In genomic region chr4:135667266-135667844, GRCm38 (mm10) we compare ENCODE assay signal across 9 mouse cellular contexts. TPM values are rescaled to one million over a fixed set of nuclear protein-coding genes. Genes with fewer than 3 reads are reported as not detected.
DNase-seq lines count a peak whose midpoint lies in the region; ATAC-seq and TF ChIP-seq lines count a peak whose summit lies in the region.
"Had no signal": no experiment of that assay in that cellular context is flagged by ENCODE, and none has a peak within 500 bp of the region (broad histone marks: within the 10 kb centered on the region; RNA-seq: fewer than 3 reads in every experiment).

No protein-coding gene starts in this region.

- DNase-seq in cerebellum, adult 9-10 months, result peak; percentile 56
- DNase-seq in cerebellum, adult 9-11 months, result no peak
- DNase-seq in 3T3-L1 (ENCODE audit: low read depth, low spot score), result peak; percentile 71
- DNase-seq in limb, embryonic 10.5 days (ENCODE audit: low spot score), result peak; percentile 57
- DNase-seq in natural killer cell, adult 2 months (ENCODE audit: low spot score in 2 of 2), result peak; percentile 28 to 31
- no peak for DNase-seq in urinary bladder, postnatal 25 days (ENCODE audit: low spot score)
- DNase-seq: liver, embryonic 13.5 days had no signal

- no peak overlapping the region for H3K9ac ChIP-seq in heart, embryonic 14.5 days (ENCODE audit: low read length)
- H3K9ac ChIP-seq: liver, embryonic 13.5 days had no signal

- ATAC-seq in heart, embryonic 14.5 days (ENCODE audit: insufficient number of reproducible peaks, insufficient read depth, low FRiP score, low read depth), result no peak

- no peak overlapping the region for H3K27ac ChIP-seq in bone marrow macrophage, adult 2 months (ENCODE audit: insufficient read depth, low read depth, low read length)
- no peak overlapping the region for H3K27ac ChIP-seq in heart, embryonic 14.5 days (replicated peaks in 1 of 2; ENCODE audit: control insufficient read depth in 1 of 2, insufficient read depth in 1 of 2, low read depth in 2 of 2, low read length in 2 of 2)
- H3K27ac ChIP-seq in limb, embryonic 10.5 days, result no peak overlapping the region
- H3K27ac ChIP-seq: liver, embryonic 13.5 days had no signal

- H3K9me3 ChIP-seq in heart, embryonic 14.5 days (ENCODE audit: control insufficient read depth, low read length), result no peaks in the 10 kb centered on the region
- H3K9me3 ChIP-seq in limb, embryonic 10.5 days (replicated peaks), result no peaks in the 10 kb centered on the region
- H3K9me3 ChIP-seq: liver, embryonic 13.5 days had no signal

- no peaks in the 10 kb centered on the region for H3K4me1 ChIP-seq in bone marrow macrophage, adult 2 months (ENCODE audit: control insufficient read depth, insufficient read depth, low read length)
- H3K4me1 ChIP-seq in heart, embryonic 14.5 days (ENCODE audit: control insufficient read depth in 2 of 2, insufficient read depth in 2 of 2, low read length in 2 of 2), result no peaks in the 10 kb centered on the region; a peak in 2 of 4 replicates
- H3K4me1 ChIP-seq in limb, embryonic 10.5 days, result peaks cover 11% of the 10 kb centered on the region

- H3K27me3 ChIP-seq in heart, embryonic 14.5 days (ENCODE audit: control insufficient read depth, insufficient read depth, low read length), result no peaks in the 10 kb centered on the region
- 0 out of 2 replicates have a peak, but pooled peaks cover 4% of the 10 kb centered on the region for H3K27me3 ChIP-seq in limb, embryonic 10.5 days (ENCODE audit: low read depth, poor library complexity, severe bottlenecking)

- 10% methylated on average over 16 of the region's 16 CpGs for WGBS in heart, embryonic 14.5 days
- WGBS in limb, embryonic 10.5 days, result 16% methylated on average over 16 of the region's 16 CpGs

- no peaks in the 10 kb centered on the region for H3K36me3 ChIP-seq in heart, embryonic 14.5 days (ENCODE audit: control insufficient read depth, insufficient read depth, low read length)
- H3K36me3 ChIP-seq in limb, embryonic 10.5 days, result no peaks in the 10 kb centered on the region
- H3K36me3 ChIP-seq: liver, embryonic 13.5 days had no signal

- 0 out of 2 replicates have a peak overlapping the region, but pooled peaks have one; percentile 15 for H3K4me2 ChIP-seq in heart, embryonic 14.5 days (ENCODE audit: low read length)
- H3K4me2 ChIP-seq: liver, embryonic 13.5 days had no signal

- peak; percentile 63; the same call in 1 of the 2 replicates for TF ChIP-seq CTCF in bone marrow macrophage, adult 2 months (IDR thresholded peaks at IDR 0.05; ENCODE audit: low read depth, low read length)

- no peak overlapping the region for H3K4me3 ChIP-seq in bone marrow macrophage, adult 2 months (ENCODE audit: insufficient read depth, low read length)
- no peak overlapping the region for H3K4me3 ChIP-seq in heart, embryonic 14.5 days (ENCODE audit: control insufficient read depth in 1 of 2, insufficient read depth in 1 of 2, low read depth in 1 of 2, low read length in 2 of 2)
- H3K4me3 ChIP-seq in limb, embryonic 10.5 days, result no peak overlapping the region
- H3K4me3 ChIP-seq: liver, embryonic 13.5 days had no signal

- TF ChIP-seq POLR2A in bone marrow macrophage, adult 2 months (IDR thresholded peaks at IDR 0.05; ENCODE audit: borderline replicate concordance, low read depth, low read length), result no peak

RNA-seq across cellular contexts. Expression of gene Ifnlr1, which starts 18.7 kb away (rescaled TPM):
- polyA plus RNA-seq in bone marrow macrophage, adult 2 months (2012; ENCODE audit: insufficient read depth, insufficient read length, missing spikeins), result not detected in 2 replicates
- 0.65 and 0.98 TPM in 2 replicates for polyA plus RNA-seq in heart, embryonic 14.5 days (2014; fragmentation: Nextera tagmentation; extraction: Ambion mirVana)
- 0.43 and 0.59 TPM in 2 replicates for polyA plus RNA-seq in limb, embryonic 10.5 days (2016; fragmentation: Nextera tagmentation; extraction: Ambion mirVana)

Comparison
In these comparisons a context has a peak if more than half of its experiments do, and no peak if none do; other contexts are left out.
1. DNase-seq: peak in cerebellum, adult 9-10 months (single experiment), 3T3-L1 (single experiment), limb, embryonic 10.5 days (single experiment) and natural killer cell, adult 2 months (2 of 2); none in cerebellum, adult 9-11 months (single experiment) and urinary bladder, postnatal 25 days (single experiment).